Comparison of ENCODE assay signal across 9 mouse cellular contexts in genomic region chr12:103242591-103243025, GRCm38 (mm10). TPM values are rescaled to one million over a fixed set of nuclear protein-coding genes. Genes with fewer than 3 reads are reported as not detected.
A peak's percentile ranks its signal among the peaks of the same experiment; 100 is the strongest.
DNase-seq lines count a peak whose midpoint lies in the region; ATAC-seq and TF ChIP-seq lines count a peak whose summit lies in the region.
"Had no signal": no experiment of that assay in that cellular context is flagged by ENCODE, and none has a peak within 500 bp of the region (broad histone marks: within the 10 kb centered on the region; RNA-seq: fewer than 3 reads in every experiment).

No protein-coding gene starts in this region.

- DNase-seq in adrenal gland, postnatal 10 days: peak; percentile 77
- DNase-seq in embryo, embryonic 9.5 days (ENCODE audit: extremely low spot score): peak; percentile 62
- DNase-seq in heart, adult 18-20 months: peak; percentile 45 to 49
- peak; percentile 34 to 51 for DNase-seq in kidney, adult 8-10 months
- DNase-seq in limb, embryonic 11.5 days (ENCODE audit: low spot score): peak; percentile 65
- peak; percentile 87 for DNase-seq in midbrain, embryonic 14.5 days
- peak; percentile 55 for DNase-seq in stomach, postnatal 0 days (ENCODE audit: low spot score)
- DNase-seq in thymus, postnatal 0 days (ENCODE audit: low spot score): no peak

- 0% methylated on average over 33 of the region's 34 CpGs for WGBS in limb, embryonic 11.5 days
- 0% methylated on average over 34 of the region's 34 CpGs for WGBS in midbrain, embryonic 14.5 days
- under 1% methylated on average over 34 of the region's 34 CpGs for WGBS in stomach, postnatal 0 days

- TF ChIP-seq EP300 in stomach, postnatal 0 days (optimal IDR thresholded peaks at IDR 0.05): no peak

- peak overlapping the region; percentile 92 for H3K4me2 ChIP-seq in limb, embryonic 11.5 days (ENCODE audit: low read depth, severe bottlenecking)
- peak overlapping the region; percentile 95 for H3K4me2 ChIP-seq in midbrain, embryonic 14.5 days (ENCODE audit: low read length)
- H3K4me2 ChIP-seq in stomach, postnatal 0 days (replicated peaks; ENCODE audit: low read depth): peak overlapping the region; percentile 85

- H3K36me3 ChIP-seq in limb, embryonic 11.5 days (ENCODE audit: control insufficient read depth, insufficient read depth, low read length): no peaks in the 10 kb centered on the region
- no peaks in the 10 kb centered on the region for H3K36me3 ChIP-seq in midbrain, embryonic 14.5 days (ENCODE audit: control insufficient read depth, insufficient read depth, low read length)
- H3K36me3 ChIP-seq in stomach, postnatal 0 days (ENCODE audit: control insufficient read depth, insufficient read depth, low read length): no peaks in the 10 kb centered on the region

- H3K4me1 ChIP-seq in limb, embryonic 11.5 days (ENCODE audit: control insufficient read depth, insufficient read depth, low read length): peaks cover 3% of the 10 kb centered on the region; the same call in 1 of the 2 replicates
- H3K4me1 ChIP-seq in midbrain, embryonic 14.5 days (ENCODE audit: control insufficient read depth, insufficient read depth, low read length): peaks cover 12% of the 10 kb centered on the region; the same call in 1 of the 2 replicates
- no peaks in the 10 kb centered on the region; the same call in 1 of the 2 replicates for H3K4me1 ChIP-seq in stomach, postnatal 0 days (replicated peaks; ENCODE audit: control insufficient read depth, insufficient read depth)

- peak overlapping the region; percentile 60 for H3K4me3 ChIP-seq in limb, embryonic 11.5 days (ENCODE audit: low read depth, low read length)
- H3K4me3 ChIP-seq in midbrain, embryonic 14.5 days (replicated peaks; ENCODE audit: low read depth, low read length): peak overlapping the region; percentile 71
- peak overlapping the region; percentile 63 for H3K4me3 ChIP-seq in stomach, postnatal 0 days (ENCODE audit: low read depth, low read length)

- peaks cover 20% of the 10 kb centered on the region for H3K27me3 ChIP-seq in limb, embryonic 11.5 days (ENCODE audit: control insufficient read depth, insufficient read depth, low read length)
- H3K27me3 ChIP-seq in midbrain, embryonic 14.5 days (ENCODE audit: control insufficient read depth, insufficient read depth, low read length): 0 out of 2 replicates have a peak, but pooled peaks cover 3% of the 10 kb centered on the region
- no peaks in the 10 kb centered on the region for H3K27me3 ChIP-seq in stomach, postnatal 0 days (ENCODE audit: control insufficient read depth, insufficient read depth, low read length)

- no peaks in the 10 kb centered on the region for H3K9me3 ChIP-seq in limb, embryonic 11.5 days (ENCODE audit: control insufficient read depth, low read length)
- H3K9me3 ChIP-seq in midbrain, embryonic 14.5 days (ENCODE audit: control insufficient read depth, low read length): no peaks in the 10 kb centered on the region
- H3K9me3 ChIP-seq in stomach, postnatal 0 days (ENCODE audit: control insufficient read depth, low read length): no peaks in the 10 kb centered on the region

- TF ChIP-seq CTCF in stomach, postnatal 0 days (IDR thresholded peaks at IDR 0.05; ENCODE audit: low read depth): peak; percentile 69

- peak overlapping the region; percentile 77 for H3K9ac ChIP-seq in limb, embryonic 11.5 days (ENCODE audit: low read length)
- H3K9ac ChIP-seq in midbrain, embryonic 14.5 days (replicated peaks; ENCODE audit: low read length): peak overlapping the region; percentile 75
- H3K9ac ChIP-seq in stomach, postnatal 0 days (ENCODE audit: low read length): peak overlapping the region; percentile 76

- H3K27ac ChIP-seq in limb, embryonic 11.5 days (replicated peaks; ENCODE audit: low read depth, low read length): no peak overlapping the region; the same call in 1 of the 2 replicates
- H3K27ac ChIP-seq in midbrain, embryonic 14.5 days (replicated peaks; ENCODE audit: low read depth, low read length): peak overlapping the region; percentile 77
- peak overlapping the region; percentile 91 for H3K27ac ChIP-seq in stomach, postnatal 0 days (replicated peaks)

- peak; percentile 53; the same call in 1 of the 2 replicates for ATAC-seq in limb, embryonic 11.5 days (ENCODE audit: insufficient number of reproducible peaks, low FRiP score, low TSS enrichment, low read depth)
- ATAC-seq in midbrain, embryonic 14.5 days (ENCODE audit: low FRiP score, low TSS enrichment): peak; percentile 81
- peak; percentile 70 for ATAC-seq in stomach, postnatal 0 days (ENCODE audit: low FRiP score, low TSS enrichment)

RNA-seq across cellular contexts. Expression of gene Prima1, which starts 0.7 kb away (rescaled TPM):
- 1 to 10 TPM; 2.9 to 3.2 TPM for total RNA-seq in adrenal gland, postnatal 10 days (2021)
- total RNA-seq in heart, adult 18-20 months (2021): under 1 TPM in 1 of 2 experiments, not detected in 1; 0.40 TPM
- polyA plus RNA-seq in limb, embryonic 11.5 days (2014; fragmentation: Nextera tagmentation; extraction: Ambion mirVana): 0.16 TPM in 1 of 2 replicates, not detected in the other
- polyA plus RNA-seq in midbrain, embryonic 14.5 days (2014; fragmentation: Nextera tagmentation; extraction: Ambion mirVana): 1.1 and 1.2 TPM in 2 replicates
- 1.5 and 2.0 TPM in 2 replicates for polyA plus RNA-seq in stomach, postnatal 0 days (2015; fragmentation: Nextera tagmentation; extraction: Ambion mirVana)
- not detected in 2 replicates for polyA plus RNA-seq in thymus, postnatal 0 days (2015; fragmentation: Nextera tagmentation; extraction: Ambion mirVana)
- polyA plus RNA-seq: spleen, adult 2 months had no signal
